Mouse (Mus musculus) natural killer cell, adult 2 months (primary cell): Measurements from ENCODE around the gene St14.
"Not testable (repeated sequence)": the region's sequence is repeated elsewhere in the genome, so short reads cannot be mapped to it uniquely, and the experiment has no call there.

Experiments
- DNase-seq, 2 experiments: peaks; one replicate each; pipeline ENCODE4 v3.0.0; 2022; ENCODE audit warnings: low spot score in 2 of 2

St14 gene

DNA sequence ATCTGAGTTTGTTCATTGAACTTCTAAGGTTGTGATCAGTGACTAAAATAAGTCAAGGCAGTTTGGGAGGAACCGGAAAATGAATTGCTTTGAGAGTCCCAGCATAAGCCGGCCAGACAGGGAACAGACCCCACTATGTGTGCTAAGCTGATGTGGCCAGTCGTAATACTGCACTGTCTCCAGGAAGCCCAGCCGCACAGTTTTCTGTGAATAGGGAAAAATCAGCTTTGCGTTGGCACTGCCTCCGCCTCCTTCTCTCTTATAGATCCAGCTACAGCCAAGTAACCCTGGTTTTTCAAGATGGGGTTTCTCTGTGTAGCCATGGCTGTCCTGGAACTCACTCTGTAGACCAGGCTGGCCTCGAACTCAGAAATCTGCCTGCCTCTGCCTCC is 44.9 kb downstream of the St14 start:
- no peak for DNase-seq

DNA sequence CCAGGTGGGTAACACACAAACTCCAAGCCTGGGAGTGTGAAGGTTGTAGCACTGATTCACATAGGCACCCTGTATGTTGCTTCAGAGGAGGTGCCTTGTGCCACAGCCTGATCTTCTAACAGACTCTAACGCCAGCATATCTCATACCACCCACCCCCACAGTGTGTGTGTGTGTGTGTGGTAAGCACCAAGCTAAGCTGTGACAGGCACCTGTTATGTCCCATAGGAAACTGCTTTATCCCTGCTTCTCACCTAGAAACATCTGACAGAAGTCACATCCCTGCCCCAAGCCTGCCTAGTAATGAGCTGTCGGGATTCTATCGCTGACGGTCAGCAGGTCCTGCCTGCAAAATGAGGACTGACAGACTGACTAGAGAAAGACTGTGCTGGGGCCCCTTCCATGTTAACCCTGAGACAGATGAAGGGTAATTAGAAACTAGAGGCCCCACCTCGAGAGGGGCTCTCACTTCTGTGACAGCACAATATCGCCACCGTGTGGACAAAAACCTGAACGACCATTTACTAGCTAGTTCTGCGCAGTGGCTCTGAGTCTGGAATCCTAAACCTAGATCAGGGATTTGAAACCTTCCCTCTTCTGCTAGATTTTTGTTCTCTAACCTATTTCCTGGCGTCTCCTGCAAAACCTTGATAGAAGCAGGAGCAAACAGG is 45.4 kb downstream of the St14 start:
- DNase-seq, result peak; percentile 24 to 49

GRCm38 (mm10) chr9:31085556-31085955 is 46.1 kb downstream of the St14 start:
- DNase-seq, result no peak

- DNase-seq, result no peak
Measured at GRCm38 (mm10) chr9:31082771-31083170, 48.9 kb downstream of the St14 start.

GRCm38 (mm10) chr9:31082054-31082666 is 49.5 kb downstream of the St14 start:
- peak; percentile 49 to 66 for DNase-seq

- DNase-seq, result no peak
Measured at GRCm38 (mm10) chr9:31080726-31081125, 50.9 kb downstream of the St14 start.

DNA sequence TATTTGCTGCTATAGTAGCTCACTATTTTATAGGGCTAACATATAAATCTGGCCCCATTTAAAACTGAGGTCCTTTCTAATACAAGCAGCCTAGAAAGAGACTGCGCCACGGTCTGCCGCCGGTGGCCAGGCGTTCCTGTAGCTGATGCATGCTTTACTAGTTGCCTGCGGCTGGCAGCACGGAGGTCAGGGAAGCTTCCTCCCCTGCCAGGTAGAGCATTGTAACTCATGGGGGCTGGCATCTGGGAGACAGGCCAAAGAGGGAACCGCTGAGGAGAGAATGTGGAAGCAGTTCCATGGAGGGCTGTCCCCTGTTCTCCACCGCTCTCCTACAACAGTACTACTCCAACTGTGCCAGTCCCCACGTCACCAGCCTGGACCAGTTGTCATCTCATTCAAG is 56.8 kb downstream of the St14 start:
- DNase-seq, result no peak

DNA sequence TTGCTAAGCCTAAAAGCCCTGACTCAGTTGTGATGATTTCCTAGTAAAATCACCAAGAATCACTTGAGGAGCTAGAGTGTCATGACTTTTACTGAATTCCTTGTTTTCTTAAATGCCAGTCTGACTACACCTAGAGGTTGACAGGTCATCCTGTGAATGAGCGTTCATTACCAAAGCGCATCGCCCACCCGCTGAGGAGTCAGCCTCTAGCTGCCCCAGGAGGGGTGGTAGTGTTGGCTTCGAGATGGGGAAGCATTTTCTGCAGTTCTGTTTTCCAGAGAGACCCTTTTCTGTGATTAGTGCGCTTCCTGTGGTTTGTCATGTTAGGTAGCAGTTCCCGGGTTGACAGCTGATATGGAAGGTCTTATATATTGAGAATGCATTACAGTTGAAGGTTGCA is 57.9 kb downstream of the St14 start:
- DNase-seq, result no peak

- no peak for DNase-seq
Measured at GRCm38 (mm10) chr9:31072256-31072655, 59.4 kb downstream of the St14 start.

- no peak for DNase-seq
Measured at GRCm38 (mm10) chr9:31070706-31071105, 60.9 kb downstream of the St14 start.

DNA sequence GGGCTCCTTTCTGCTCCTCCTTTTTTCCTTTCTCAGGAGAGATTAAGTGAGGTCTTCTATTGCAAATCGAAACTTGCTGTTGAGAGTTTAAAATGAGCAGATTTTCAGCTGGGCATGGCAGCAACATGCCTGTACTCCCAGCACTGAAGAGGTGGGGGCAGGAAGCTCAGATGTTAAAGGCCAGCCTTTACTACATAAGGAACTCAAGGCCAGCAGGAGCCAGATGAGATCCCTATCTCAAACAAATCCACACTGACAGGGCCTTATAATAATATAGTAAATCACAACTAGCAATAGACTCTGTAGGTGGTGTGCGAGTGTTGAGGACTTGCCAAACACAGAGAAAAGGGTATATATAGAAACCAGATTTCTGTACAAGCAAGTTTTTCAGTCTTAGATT is 72.9 kb downstream of the St14 start:
- DNase-seq, result no peak

DNA sequence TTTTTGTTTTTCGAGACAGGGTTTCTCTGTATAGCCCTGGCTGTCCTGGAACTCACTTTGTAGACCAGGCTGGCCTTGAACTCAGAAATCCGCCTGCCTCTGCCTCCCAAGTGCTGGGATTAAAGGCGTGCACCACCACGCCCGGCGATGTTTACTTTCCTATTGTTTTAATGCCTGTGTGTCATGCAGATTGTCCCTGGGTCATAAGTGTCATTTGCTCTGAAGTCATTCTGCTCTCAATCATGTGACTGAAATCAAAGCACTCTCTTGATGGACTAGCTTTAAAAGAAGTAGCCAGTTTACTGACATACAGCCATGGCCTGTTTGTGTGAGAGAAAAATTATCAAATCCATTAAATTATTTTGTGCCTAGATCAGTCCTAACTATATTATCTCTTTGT is 80.1 kb downstream of the St14 start:
- not testable (repeated sequence) for DNase-seq

- DNase-seq, result no peak
Measured at GRCm38 (mm10) chr9:31050208-31050607, 81.4 kb downstream of the St14 start.
